ENCODE assay signal across 19 mouse cellular contexts in genomic region chr2:121153100-121153499, GRCm38 (mm10). TPM values are rescaled to one million over a fixed set of nuclear protein-coding genes. Genes with fewer than 3 reads are reported as not detected.
DNase-seq lines count a peak whose midpoint lies in the region; ATAC-seq and TF ChIP-seq lines count a peak whose summit lies in the region.
"Had no signal": no experiment of that assay in that cellular context is flagged by ENCODE, and none has a peak within 500 bp of the region (broad histone marks: within the 10 kb centered on the region; RNA-seq: fewer than 3 reads in every experiment).

No protein-coding gene starts in this region.

- H3K9me3 ChIP-seq in liver, postnatal 0 days (ENCODE audit: low read length), result no peaks in the 10 kb centered on the region
- H3K9me3 ChIP-seq in liver, embryonic 12.5 days (replicated peaks), result no peaks in the 10 kb centered on the region
- no peaks in the 10 kb centered on the region for H3K9me3 ChIP-seq in MEL (replicated peaks; ENCODE audit: insufficient read depth, low read length)
- H3K9me3 ChIP-seq: embryonic facial prominence, embryonic 10.5 days; limb, embryonic 12.5 days; midbrain, embryonic 10.5 days had no signal

- TF ChIP-seq RAD21 in MEL (IDR thresholded peaks at IDR 0.05; ENCODE audit: low read depth, low read length), result peak; percentile 47

- DNase-seq in heart, adult 2 months, result no peak
- no peak for DNase-seq in heart, postnatal 36 days
- no peak for DNase-seq in liver, postnatal 0 days
- DNase-seq in MEL (ENCODE audit: low read depth, low spot score), result peak; percentile 57
- DNase-seq in retina, embryonic 14.5 days (ENCODE audit: low spot score), result no peak
- DNase-seq in adrenal gland, postnatal 25 days, result no peak
- DNase-seq: cerebellum, adult 8-10 months; lung, postnatal 10 days; right cerebral cortex, postnatal 25 days; thymus, adult 18-20 months had no signal

- no peaks in the 10 kb centered on the region for H3K79me2 ChIP-seq in heart, adult 2 months (replicated peaks; ENCODE audit: control insufficient read depth, insufficient read depth, low read length)
- no peaks in the 10 kb centered on the region for H3K79me2 ChIP-seq in MEL (ENCODE audit: control insufficient read depth, insufficient read depth, low read length, poor library complexity)

- no peak for TF ChIP-seq POLR2A in heart, adult 2 months (IDR thresholded peaks at IDR 0.05; ENCODE audit: insufficient read depth, low read depth, low read length)
- no peak for TF ChIP-seq POLR2A in MEL (IDR thresholded peaks at IDR 0.05; ENCODE audit: control insufficient read depth in 1 of 2, insufficient read depth in 1 of 2, low read depth in 1 of 2, low read length in 2 of 2, poor library complexity in 1 of 2)

- H3K4me2 ChIP-seq in liver, postnatal 0 days (ENCODE audit: low read depth, low read length), result no peak overlapping the region
- H3K4me2 ChIP-seq in liver, embryonic 12.5 days, result no peak overlapping the region
- H3K4me2 ChIP-seq: limb, embryonic 12.5 days had no signal

- intact Hi-C loops in heart, adult 2 months (cut with DNase I), result no loop called here
- intact Hi-C loops in heart, postnatal 36 days (cut with DNase I), result no loop called here

- H3K4me3 ChIP-seq in heart, adult 2 months, result no peak overlapping the region
- H3K4me3 ChIP-seq in liver, postnatal 0 days (ENCODE audit: low read depth, low read length), result no peak overlapping the region
- no peak overlapping the region for H3K4me3 ChIP-seq in liver, embryonic 12.5 days
- no peak overlapping the region for H3K4me3 ChIP-seq in MEL (ENCODE audit: control insufficient read depth in 1 of 2, insufficient read depth in 1 of 2, low read depth in 2 of 2, low read length in 2 of 2)
- H3K4me3 ChIP-seq: embryonic facial prominence, embryonic 10.5 days; limb, embryonic 12.5 days; midbrain, embryonic 10.5 days had no signal

- H3K27ac ChIP-seq in heart, adult 2 months, result no peak overlapping the region
- H3K27ac ChIP-seq in liver, postnatal 0 days (ENCODE audit: low read depth), result no peak overlapping the region
- no peak overlapping the region for H3K27ac ChIP-seq in liver, embryonic 12.5 days
- no peak overlapping the region for H3K27ac ChIP-seq in MEL (ENCODE audit: control insufficient read depth, low read depth, low read length)
- H3K27ac ChIP-seq: embryonic facial prominence, embryonic 10.5 days; limb, embryonic 12.5 days; midbrain, embryonic 10.5 days had no signal

- H3K9ac ChIP-seq in heart, adult 2 months (ENCODE audit: low read depth, low read length), result no peak overlapping the region
- H3K9ac ChIP-seq in liver, postnatal 0 days (replicated peaks), result no peak overlapping the region
- no peak overlapping the region for H3K9ac ChIP-seq in liver, embryonic 12.5 days
- no peak overlapping the region for H3K9ac ChIP-seq in MEL (ENCODE audit: control insufficient read depth, low read depth, low read length, poor library complexity, severe bottlenecking)
- H3K9ac ChIP-seq: limb, embryonic 12.5 days had no signal

- H3K4me1 ChIP-seq in heart, adult 2 months (ENCODE audit: control insufficient read depth, insufficient read depth, low read length), result no peaks in the 10 kb centered on the region
- no peaks in the 10 kb centered on the region for H3K4me1 ChIP-seq in liver, postnatal 0 days (ENCODE audit: insufficient read depth)
- H3K4me1 ChIP-seq in liver, embryonic 12.5 days, result peaks cover 5% of the 10 kb centered on the region; the same call in 1 of the 2 replicates
- H3K4me1 ChIP-seq in MEL (ENCODE audit: control insufficient read depth in 1 of 2, insufficient read depth in 2 of 2, low read length in 2 of 2), result no peaks in the 10 kb centered on the region
- H3K4me1 ChIP-seq: embryonic facial prominence, embryonic 10.5 days; limb, embryonic 12.5 days; midbrain, embryonic 10.5 days had no signal

- peak; percentile 48 for TF ChIP-seq CTCF in heart, adult 2 months (IDR thresholded peaks at IDR 0.05)
- peak; percentile 54 for TF ChIP-seq CTCF in liver, postnatal 0 days (IDR thresholded peaks at IDR 0.05; ENCODE audit: low read depth)
- peak; percentile 47 to 56 (median 56) for TF ChIP-seq CTCF in MEL (IDR thresholded peaks at IDR 0.05 in 2 of 3, conservative IDR thresholded peaks at IDR 0.05 in 1 of 3; ENCODE audit: control insufficient read depth in 1 of 3, insufficient read depth in 1 of 3, low read depth in 2 of 3, low read length in 3 of 3, poor library complexity in 1 of 3, severe bottlenecking in 1 of 3)

- WGBS in heart, adult 2 months, result 87% methylated on average over 3 of the region's 3 CpGs
- WGBS in liver, postnatal 0 days (ENCODE audit: insufficient replicate concordance), result 84% methylated on average over 3 of the region's 3 CpGs
- 69% methylated on average over 3 of the region's 3 CpGs for WGBS in liver, embryonic 12.5 days (ENCODE audit: insufficient replicate concordance)

- ATAC-seq in liver, postnatal 0 days, result no peak
- ATAC-seq in liver, embryonic 12.5 days, result no peak
- ATAC-seq in erythroid progenitor cell, adult 5-6 weeks (replicated peaks; ENCODE audit: low FRiP score, poor library complexity, severe bottlenecking), result 0 out of 2 replicates have a peak, but pooled peaks have one; percentile 52
- ATAC-seq: activated CD4-positive, CD25-positive, alpha-beta regulatory T cell, adult 4 months; inflammation-experienced regulatory T-cells, adult 6 months had no signal

- no peak for TF ChIP-seq EP300 in heart, adult 2 months (IDR thresholded peaks at IDR 0.05; ENCODE audit: insufficient read depth, low read depth, low read length)
- no peak for TF ChIP-seq EP300 in liver, postnatal 0 days (IDR thresholded peaks at IDR 0.05; ENCODE audit: low read depth)
- no peak for TF ChIP-seq EP300 in MEL (IDR thresholded peaks at IDR 0.05; ENCODE audit: low read depth in 1 of 2, low read length in 2 of 2)

- peaks cover 2% of the 10 kb centered on the region for H3K36me3 ChIP-seq in heart, adult 2 months (ENCODE audit: control insufficient read depth, insufficient read depth, low read length)
- H3K36me3 ChIP-seq in liver, postnatal 0 days (replicated peaks; ENCODE audit: insufficient read depth, low read length), result peaks cover 33% of the 10 kb centered on the region
- H3K36me3 ChIP-seq in liver, embryonic 12.5 days, result peaks cover 57% of the 10 kb centered on the region
- H3K36me3 ChIP-seq in MEL (ENCODE audit: control insufficient read depth in 1 of 2, insufficient read depth in 2 of 2, low read length in 2 of 2), result peaks cover 0 to 14% of the 10 kb centered on the region in 2 experiments; a peak in 2 of 4 replicates

- no peaks in the 10 kb centered on the region for H3K27me3 ChIP-seq in heart, adult 2 months (ENCODE audit: control insufficient read depth, insufficient read depth, low read length)
- no peaks in the 10 kb centered on the region for H3K27me3 ChIP-seq in liver, postnatal 0 days (ENCODE audit: insufficient read depth, low read length)
- no peaks in the 10 kb centered on the region for H3K27me3 ChIP-seq in liver, embryonic 12.5 days (replicated peaks)
- no peaks in the 10 kb centered on the region for H3K27me3 ChIP-seq in MEL (ENCODE audit: control insufficient read depth in 1 of 2, insufficient read depth in 2 of 2, low read length in 2 of 2)
- H3K27me3 ChIP-seq: limb, embryonic 12.5 days had no signal

RNA-seq across cellular contexts. Expression of gene Lcmt2, which starts 12.6 kb away (rescaled TPM):
- total RNA-seq in heart, adult 2 months (2021), result 10 to 100 TPM; 10.8 to 11.5 TPM
- 6.2 and 9.9 TPM in 2 replicates for polyA plus RNA-seq in heart, adult 2 months (2012; rRNA removed)
- total RNA-seq in heart, postnatal 36 days (2021), result 10 to 100 TPM in 1 of 2 experiments, 1 to 10 TPM in 1; 8.9 to 11.7 TPM
- polyA plus RNA-seq in liver, postnatal 0 days (2015; fragmentation: Nextera tagmentation; extraction: Ambion mirVana), result 10.0 and 10.2 TPM in 2 replicates
- polyA plus RNA-seq in liver, embryonic 12.5 days (2016; fragmentation: Nextera tagmentation; extraction: Ambion mirVana), result 11.8 and 12.3 TPM in 2 replicates
- 9.4 and 13.2 TPM in 2 replicates for total RNA-seq in MEL (2012; rRNA removed)
- polyA plus RNA-seq in MEL (2012; ENCODE audit: insufficient read depth in 1 of 2, insufficient read length in 2 of 2, low read depth in 1 of 2, low replicate concordance in 2 of 2, missing spikeins in 1 of 2), result 10 to 100 TPM in 1 of 2 experiments, not detected in 1; 12.9 TPM
- 1.4 and 5.0 TPM in 2 replicates for total RNA-seq in erythroid progenitor cell, adult 5-6 weeks (2015; ENCODE audit: low replicate concordance)
- total RNA-seq in erythroid progenitor cell, adult 5-6 weeks (2017; ENCODE audit: low replicate concordance), result 3.0 and 3.1 TPM in 2 replicates
- 11.4 and 12.3 TPM in 2 replicates for total RNA-seq in adrenal gland, postnatal 25 days (2021)

RNA-seq across cellular contexts. Expression of gene Adal, which starts 12.9 kb away (rescaled TPM):
- total RNA-seq in heart, adult 2 months (2021), result 1 to 10 TPM; 8.6 to 9.1 TPM
- 4.6 and 11.1 TPM in 2 replicates for polyA plus RNA-seq in heart, adult 2 months (2012; rRNA removed)
- total RNA-seq in heart, postnatal 36 days (2021), result 1 to 10 TPM; 7.8 to 8.3 TPM
- polyA plus RNA-seq in liver, postnatal 0 days (2015; fragmentation: Nextera tagmentation; extraction: Ambion mirVana), result 5.5 and 7.3 TPM in 2 replicates
- polyA plus RNA-seq in liver, embryonic 12.5 days (2016; fragmentation: Nextera tagmentation; extraction: Ambion mirVana), result 11.2 and 11.5 TPM in 2 replicates
- total RNA-seq in MEL (2012; rRNA removed), result 9.3 and 10.8 TPM in 2 replicates
- polyA plus RNA-seq in MEL (2012; ENCODE audit: insufficient read depth in 1 of 2, insufficient read length in 2 of 2, low read depth in 1 of 2, low replicate concordance in 2 of 2, missing spikeins in 1 of 2), result 100 to 1,000 TPM in 1 of 2 experiments, 10 to 100 TPM in 1; 12.1 to 101 TPM
- total RNA-seq in erythroid progenitor cell, adult 5-6 weeks (2015; ENCODE audit: low replicate concordance), result 8.0 and 22.7 TPM in 2 replicates
- 9.4 and 10.9 TPM in 2 replicates for total RNA-seq in erythroid progenitor cell, adult 5-6 weeks (2017; ENCODE audit: low replicate concordance)
- 19.4 and 21.5 TPM in 2 replicates for total RNA-seq in adrenal gland, postnatal 25 days (2021)

RNA-seq across cellular contexts. Expression of gene Tubgcp4, which starts 17.4 kb away (rescaled TPM):
- 10 to 100 TPM; 13.7 to 14.3 TPM for total RNA-seq in heart, adult 2 months (2021)
- polyA plus RNA-seq in heart, adult 2 months (2012; rRNA removed), result 18.5 and 22.8 TPM in 2 replicates
- 10 to 100 TPM; 15.7 to 16.3 TPM for total RNA-seq in heart, postnatal 36 days (2021)
- polyA plus RNA-seq in liver, postnatal 0 days (2015; fragmentation: Nextera tagmentation; extraction: Ambion mirVana), result 8.1 and 9.7 TPM in 2 replicates
- polyA plus RNA-seq in liver, embryonic 12.5 days (2016; fragmentation: Nextera tagmentation; extraction: Ambion mirVana), result 37.2 and 37.8 TPM in 2 replicates
- 27.9 and 31.3 TPM in 2 replicates for total RNA-seq in MEL (2012; rRNA removed)
- polyA plus RNA-seq in MEL (2012; ENCODE audit: insufficient read depth in 1 of 2, insufficient read length in 2 of 2, low read depth in 1 of 2, low replicate concordance in 2 of 2, missing spikeins in 1 of 2), result 10 to 100 TPM in 1 of 2 experiments, not detected in 1; 38.9 TPM
- total RNA-seq in erythroid progenitor cell, adult 5-6 weeks (2015; ENCODE audit: low replicate concordance), result 65.0 and 76.4 TPM in 2 replicates
- total RNA-seq in erythroid progenitor cell, adult 5-6 weeks (2017; ENCODE audit: low replicate concordance), result 47.6 and 50.1 TPM in 2 replicates
- total RNA-seq in adrenal gland, postnatal 25 days (2021), result 47.1 and 56.7 TPM in 2 replicates

RNA-seq across cellular contexts. Expression of gene Zscan29, which starts 17.8 kb away (rescaled TPM):
- 1 to 10 TPM; 5.2 to 6.4 TPM for total RNA-seq in heart, adult 2 months (2021)
- 2.0 and 2.3 TPM in 2 replicates for polyA plus RNA-seq in heart, adult 2 months (2012; rRNA removed)
- 1 to 10 TPM; 6.7 to 6.9 TPM for total RNA-seq in heart, postnatal 36 days (2021)
- 3.9 and 4.4 TPM in 2 replicates for polyA plus RNA-seq in liver, postnatal 0 days (2015; fragmentation: Nextera tagmentation; extraction: Ambion mirVana)
- 4.7 and 5.1 TPM in 2 replicates for polyA plus RNA-seq in liver, embryonic 12.5 days (2016; fragmentation: Nextera tagmentation; extraction: Ambion mirVana)
- 6.5 and 6.7 TPM in 2 replicates for total RNA-seq in MEL (2012; rRNA removed)
- polyA plus RNA-seq in MEL (2012; ENCODE audit: insufficient read depth in 1 of 2, insufficient read length in 2 of 2, low read depth in 1 of 2, low replicate concordance in 2 of 2, missing spikeins in 1 of 2), result 100 to 1,000 TPM in 1 of 2 experiments, 10 to 100 TPM in 1; 10.2 to 199 TPM
- 14.3 and 17.3 TPM in 2 replicates for total RNA-seq in erythroid progenitor cell, adult 5-6 weeks (2015; ENCODE audit: low replicate concordance)
- 12.0 and 18.1 TPM in 2 replicates for total RNA-seq in erythroid progenitor cell, adult 5-6 weeks (2017; ENCODE audit: low replicate concordance)
- total RNA-seq in adrenal gland, postnatal 25 days (2021), result 20.7 and 22.9 TPM in 2 replicates

RNA-seq across cellular contexts. Expression of gene Tgm7, which starts 43.5 kb away (rescaled TPM):
- not detected for total RNA-seq in heart, adult 2 months (2021)
- polyA plus RNA-seq in heart, adult 2 months (2012; rRNA removed), result 0.04 TPM in 1 of 2 replicates, not detected in the other
- not detected for total RNA-seq in heart, postnatal 36 days (2021)
- polyA plus RNA-seq in liver, postnatal 0 days (2015; fragmentation: Nextera tagmentation; extraction: Ambion mirVana), result not detected in 2 replicates
- polyA plus RNA-seq in liver, embryonic 12.5 days (2016; fragmentation: Nextera tagmentation; extraction: Ambion mirVana), result not detected in 2 replicates
- total RNA-seq in MEL (2012; rRNA removed), result not detected in 2 replicates
- polyA plus RNA-seq in MEL (2012; ENCODE audit: insufficient read depth in 1 of 2, insufficient read length in 2 of 2, low read depth in 1 of 2, low replicate concordance in 2 of 2, missing spikeins in 1 of 2), result not detected
- total RNA-seq in erythroid progenitor cell, adult 5-6 weeks (2015; ENCODE audit: low replicate concordance), result not detected in 2 replicates
- not detected in 2 replicates for total RNA-seq in erythroid progenitor cell, adult 5-6 weeks (2017; ENCODE audit: low replicate concordance)
- total RNA-seq in adrenal gland, postnatal 25 days (2021), result not detected in 2 replicates
- total RNA-seq: gastrocnemius, postnatal 4 days had no signal
- polyA plus RNA-seq: embryonic facial prominence, embryonic 10.5 days; heart, embryonic 16.5 days; inflammation-experienced regulatory T-cells, adult 6 months; limb, embryonic 12.5 days; midbrain, embryonic 10.5 days had no signal
